Mouse (Mus musculus) right cerebral cortex, adult 18-20 months (tissue): Measurements from ENCODE around the gene Myadm.
A peak's percentile ranks its signal among the peaks of the same experiment; 100 is the strongest.
"Not testable (repeated sequence)": the region's sequence is repeated elsewhere in the genome, so short reads cannot be mapped to it uniquely, and the experiment has no call there.

ENCODE experiments used
- DNase-seq: peaks from one replicate; pipeline ENCODE4 v3.0.0; 2022; ENCODE audit warnings: mixed read lengths

The Myadm gene

DNA sequence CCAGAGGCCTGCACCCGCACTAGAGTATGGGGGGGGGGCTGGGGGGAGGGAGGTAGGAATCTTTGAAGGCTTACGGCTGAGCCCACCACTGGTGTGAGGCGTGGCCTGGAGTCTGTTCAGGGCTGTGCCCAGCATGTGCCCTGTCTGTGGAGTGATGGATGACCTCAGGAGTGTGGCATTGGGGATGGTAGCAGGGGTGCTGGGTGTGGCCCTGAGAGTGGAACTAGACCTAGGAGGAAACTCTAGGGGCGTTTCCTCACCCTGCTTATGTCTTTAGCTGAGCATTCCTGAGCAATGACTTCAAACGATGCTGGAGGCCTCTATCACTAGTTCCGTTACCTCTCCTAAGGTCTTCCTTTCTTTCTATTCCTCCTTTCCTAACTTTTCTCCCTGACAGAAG, 2.3 kb downstream of the Myadm start:
- DNase-seq, result no peak

DNA sequence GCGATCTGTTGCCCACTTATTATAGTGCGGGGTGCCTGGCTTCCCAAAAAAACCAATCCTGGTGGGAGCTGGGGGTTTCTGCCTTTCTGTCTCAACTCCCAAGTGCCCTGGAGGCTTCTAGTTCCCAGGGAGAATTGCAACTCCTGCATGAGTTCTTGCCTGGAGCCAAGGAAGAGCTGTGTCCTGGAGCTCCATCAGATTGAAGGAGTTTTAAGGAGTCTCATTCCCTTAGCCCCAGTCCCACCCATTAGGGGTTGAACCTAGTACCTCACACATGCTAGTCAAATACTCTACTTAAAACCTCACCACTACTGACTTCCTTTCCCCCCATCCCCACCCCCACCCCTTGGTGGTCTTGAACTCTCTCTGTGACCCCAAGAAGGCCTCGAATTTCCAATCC, 2.9 kb downstream of the Myadm start:
- DNase-seq, result no peak

DNA sequence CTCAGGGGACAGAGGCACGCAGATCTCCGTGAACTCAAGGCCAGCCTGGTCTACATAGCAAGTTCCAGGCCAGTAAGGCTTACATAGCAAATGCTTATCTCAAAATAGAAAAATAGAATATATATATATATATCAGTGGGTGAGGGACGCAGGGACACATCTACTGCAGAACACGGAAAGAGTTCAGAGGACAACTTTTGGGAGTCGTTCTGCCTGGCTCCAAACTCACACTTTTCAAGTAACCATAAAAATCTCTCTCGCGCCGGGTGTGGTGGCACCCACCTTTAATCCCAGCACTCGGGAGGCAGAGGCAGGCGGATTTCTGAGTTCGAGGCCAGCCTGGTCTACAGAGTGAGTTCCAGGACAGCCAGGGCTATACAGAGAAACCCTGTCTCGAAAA, 3.4 kb downstream of the Myadm start:
- DNase-seq, result not testable (repeated sequence)

DNA sequence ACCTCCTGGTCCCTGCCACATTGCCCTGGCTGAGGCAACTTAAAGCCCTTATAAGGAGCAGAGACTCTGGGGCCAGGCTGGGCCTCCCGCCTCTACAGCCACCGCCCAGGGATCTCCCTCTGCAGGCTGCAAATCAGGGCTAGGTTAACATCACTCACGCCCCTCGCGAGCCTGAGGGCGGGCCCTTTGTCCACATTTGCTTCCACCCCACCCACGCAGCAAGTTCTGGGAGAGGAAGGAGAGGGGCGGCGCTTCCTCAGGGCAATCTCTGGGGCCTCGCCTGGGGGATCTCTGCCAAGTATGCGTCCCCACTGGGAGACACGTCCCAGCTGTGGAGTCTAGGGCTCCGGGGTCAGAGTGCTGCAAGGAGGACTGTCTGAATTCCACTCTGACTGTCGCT, 3.9 kb downstream of the Myadm start:
- DNase-seq, result peak; percentile 30

DNA sequence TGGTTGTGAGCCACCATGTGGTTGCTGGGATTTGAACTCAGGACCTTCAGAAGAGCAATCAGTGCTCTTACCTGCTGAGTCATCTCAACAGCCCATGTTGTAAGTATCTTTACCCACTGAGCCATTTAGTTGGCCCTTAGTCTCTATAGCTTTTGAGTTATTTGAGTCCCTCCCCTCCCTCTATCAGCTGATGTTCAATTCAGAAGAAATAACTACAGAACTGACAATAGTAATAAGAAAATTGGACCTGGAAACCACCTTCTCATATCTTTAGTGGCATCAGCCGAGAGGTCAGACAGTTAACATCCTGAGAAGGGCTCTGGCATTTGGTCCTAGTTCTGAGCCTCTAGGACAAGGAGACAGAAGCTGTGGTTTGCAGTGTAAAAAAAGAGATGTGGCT, 5.9 kb downstream of the Myadm start:
- DNase-seq, result no peak

DNA sequence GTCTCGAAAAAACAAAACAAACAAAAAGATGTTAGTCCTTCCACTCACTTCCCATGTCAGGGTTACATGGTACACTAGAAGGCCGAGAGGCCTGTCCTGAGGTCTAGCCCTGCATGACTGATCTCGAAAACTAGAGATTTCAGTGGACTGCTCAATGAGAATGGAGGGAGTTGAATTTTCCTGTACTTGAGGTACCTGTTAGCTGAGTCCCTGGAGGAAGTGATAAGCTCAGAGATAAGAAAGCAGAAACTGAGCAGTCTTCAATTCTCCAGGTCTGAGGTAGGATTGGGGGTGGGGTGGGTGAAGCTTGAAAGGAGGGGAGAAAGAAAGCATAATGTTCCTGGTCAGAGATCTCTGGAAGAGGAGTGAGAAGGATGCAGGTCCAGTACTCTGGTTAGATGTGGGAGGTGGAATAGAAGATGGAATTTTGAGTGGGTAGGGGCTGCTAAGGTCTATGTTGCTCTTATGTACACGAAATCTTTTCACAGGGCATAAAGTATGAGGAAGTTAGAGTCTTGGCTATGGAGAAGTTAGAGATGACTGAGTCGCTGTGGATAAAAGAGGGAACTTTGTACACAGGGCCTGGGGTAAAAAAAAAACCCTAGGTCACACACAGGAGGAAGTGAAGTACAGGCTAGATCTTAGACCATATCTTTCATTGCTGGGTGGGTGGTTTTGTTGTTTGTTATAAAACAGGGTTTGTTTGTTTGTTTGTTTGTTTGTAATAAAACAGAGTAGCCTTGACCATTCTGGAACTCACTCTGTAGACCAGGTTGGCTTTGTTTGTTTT, 6.6 kb downstream of the Myadm start:
- DNase-seq, result no peak

DNA sequence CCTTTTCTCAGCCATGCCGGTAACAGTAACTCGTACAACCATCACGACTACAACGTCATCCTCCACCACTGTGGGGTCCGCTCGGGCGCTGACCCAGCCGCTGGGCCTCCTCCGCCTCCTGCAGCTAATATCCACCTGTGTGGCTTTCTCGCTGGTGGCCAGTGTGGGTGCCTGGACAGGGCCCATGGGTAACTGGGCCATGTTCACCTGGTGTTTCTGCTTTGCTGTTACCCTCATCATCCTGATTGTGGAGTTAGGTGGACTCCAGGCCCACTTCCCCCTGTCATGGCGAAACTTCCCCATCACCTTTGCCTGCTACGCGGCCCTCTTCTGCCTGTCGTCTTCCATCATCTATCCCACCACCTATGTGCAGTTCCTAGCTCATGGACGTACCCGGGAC, 7.8 kb downstream of the Myadm start:
- no peak for DNase-seq

DNA sequence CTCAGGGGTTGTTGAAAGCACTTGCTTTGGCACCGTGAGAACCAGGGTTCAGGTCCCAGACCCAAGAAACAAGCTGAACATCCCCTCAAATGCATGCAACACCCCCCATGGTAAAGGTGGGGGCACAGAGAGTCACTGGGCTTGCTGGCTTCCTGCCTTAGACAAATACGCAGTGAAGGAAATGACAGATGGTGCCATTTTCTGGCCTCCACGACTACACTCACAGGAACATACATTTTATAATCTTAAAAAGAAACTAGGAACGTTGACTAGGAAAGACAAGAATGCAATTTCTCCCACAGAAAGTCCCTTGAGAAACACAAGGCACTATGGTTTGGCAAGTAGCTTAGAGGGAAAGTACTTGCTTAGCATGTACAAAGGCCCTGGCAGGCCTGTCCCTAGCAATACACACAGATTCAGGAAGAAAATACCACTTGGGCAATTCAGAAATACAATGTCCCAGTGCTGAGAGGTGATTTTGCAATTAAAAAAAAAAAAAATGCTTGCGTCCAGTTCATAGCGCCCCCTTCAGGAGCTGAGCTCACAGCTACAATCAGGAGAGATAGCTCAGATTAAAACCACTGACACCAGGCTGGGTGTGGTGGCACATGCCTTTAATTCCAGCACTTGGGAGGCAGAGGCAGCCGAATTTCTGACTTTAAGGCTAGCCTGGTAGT, 11.2 kb downstream of the Myadm start:
- peak; percentile 38 for DNase-seq

DNA sequence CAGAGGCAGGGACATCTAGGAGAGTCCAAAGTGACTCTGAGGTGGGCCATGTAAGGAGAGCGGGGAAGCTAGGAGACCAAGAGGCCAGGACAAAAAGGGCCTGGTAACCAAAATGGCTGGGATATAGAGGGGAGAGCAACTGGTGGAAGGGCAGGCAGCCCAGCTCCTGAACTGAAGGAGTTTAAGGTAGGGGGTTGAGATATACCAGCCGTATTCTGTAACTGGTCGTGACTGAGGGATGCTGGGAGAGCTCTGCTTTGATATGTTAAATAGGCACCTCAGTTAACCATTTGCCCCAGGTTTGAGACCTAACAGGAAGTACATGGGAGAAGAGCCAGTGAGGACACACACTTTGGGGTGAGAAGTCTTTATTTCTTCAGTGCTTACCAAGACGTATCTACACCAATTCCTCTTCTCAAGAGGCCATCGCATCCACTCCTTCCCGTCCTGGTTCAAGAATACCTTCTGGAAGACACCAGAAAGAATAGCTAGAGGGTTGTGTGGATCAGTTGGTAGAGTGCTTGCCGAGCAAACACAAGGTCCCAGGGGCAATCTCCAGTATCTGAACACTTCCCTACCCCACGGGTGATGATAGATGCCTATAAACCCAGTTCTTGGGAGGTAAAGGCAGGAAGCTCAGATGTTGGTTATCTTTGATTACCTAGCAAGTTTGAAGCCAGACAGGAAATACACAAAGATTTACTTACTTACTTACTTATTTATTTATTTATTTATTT, 12.2 kb downstream of the Myadm start:
- DNase-seq, result no peak

DNA sequence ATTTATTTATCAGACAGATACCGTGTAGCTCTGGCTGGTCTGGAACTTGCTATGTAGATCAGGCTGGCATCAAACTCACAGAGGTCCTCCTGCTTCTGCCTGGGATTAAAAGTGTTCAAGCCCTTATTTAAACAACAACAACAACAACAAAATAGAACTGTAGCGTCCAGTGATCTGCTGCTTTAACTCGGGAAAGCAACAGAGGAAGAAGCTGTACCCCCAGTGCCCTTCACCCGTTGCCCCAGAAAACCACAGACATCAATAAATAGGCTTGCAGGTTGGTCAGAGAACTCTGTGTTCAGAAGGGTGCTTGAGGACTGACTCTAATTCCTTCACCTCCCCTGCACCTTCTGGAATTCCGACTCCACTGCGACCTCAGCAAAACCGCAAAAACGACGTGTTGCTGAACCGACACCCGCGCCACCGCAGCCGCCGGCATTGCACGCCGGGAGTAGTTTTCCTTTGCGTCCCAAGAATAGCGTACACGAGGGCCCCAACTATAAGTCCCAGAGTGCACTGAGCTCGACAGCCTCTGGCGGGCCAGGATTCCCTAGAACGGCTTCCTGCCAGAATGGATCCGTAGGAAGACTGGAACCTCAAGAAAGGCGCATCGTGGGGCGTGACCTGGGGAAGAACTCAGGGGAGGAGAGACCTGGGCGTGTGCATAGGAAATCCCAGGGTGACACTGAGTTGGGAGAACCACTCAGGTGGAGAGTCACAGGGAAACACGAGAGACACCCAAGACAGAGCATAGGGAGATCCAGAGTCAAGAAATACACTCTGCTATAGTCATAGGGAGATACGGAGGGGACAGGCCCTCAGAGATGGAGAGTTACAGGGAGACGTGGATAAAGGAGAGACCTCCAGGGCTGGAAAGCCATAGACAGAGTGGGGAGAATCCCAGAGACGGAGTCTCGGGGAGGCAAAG, 13.0 kb downstream of the Myadm start:
- DNase-seq, result peak; percentile 65

DNA sequence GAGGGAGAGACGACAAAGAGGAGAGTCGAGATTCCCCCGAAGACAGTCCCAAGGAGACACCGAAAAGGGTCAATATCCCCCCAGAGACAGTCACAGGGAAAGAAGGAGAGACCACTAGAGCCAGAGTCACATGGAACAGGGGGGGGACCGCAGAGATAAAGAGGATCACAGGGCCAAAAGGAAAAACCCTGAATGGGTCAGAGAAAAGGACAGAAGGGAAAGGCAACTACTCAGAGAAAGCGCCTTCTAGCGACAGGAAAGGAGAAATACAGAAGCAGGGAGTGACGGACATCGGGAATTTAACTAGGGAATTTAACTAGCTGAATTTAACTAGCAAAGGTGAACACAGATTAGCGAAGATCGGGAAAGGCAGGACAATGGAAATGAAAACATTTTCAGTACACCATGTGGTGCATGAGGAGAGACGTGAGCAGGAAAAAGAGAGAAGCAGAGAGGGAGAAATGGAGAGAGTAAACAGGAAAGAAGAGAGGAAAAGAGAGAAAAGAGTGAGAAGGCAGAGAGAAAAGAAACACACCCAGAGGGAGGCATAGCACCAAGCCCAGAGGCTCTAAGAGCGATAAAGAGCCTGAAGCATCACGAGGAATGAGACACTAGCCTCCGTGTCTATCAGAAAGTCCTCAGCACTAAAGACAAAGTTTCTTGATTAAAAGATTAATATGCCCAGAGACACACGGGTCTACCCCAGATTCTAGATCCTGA, 13.8 kb downstream of the Myadm start:
- DNase-seq, result no peak

DNA sequence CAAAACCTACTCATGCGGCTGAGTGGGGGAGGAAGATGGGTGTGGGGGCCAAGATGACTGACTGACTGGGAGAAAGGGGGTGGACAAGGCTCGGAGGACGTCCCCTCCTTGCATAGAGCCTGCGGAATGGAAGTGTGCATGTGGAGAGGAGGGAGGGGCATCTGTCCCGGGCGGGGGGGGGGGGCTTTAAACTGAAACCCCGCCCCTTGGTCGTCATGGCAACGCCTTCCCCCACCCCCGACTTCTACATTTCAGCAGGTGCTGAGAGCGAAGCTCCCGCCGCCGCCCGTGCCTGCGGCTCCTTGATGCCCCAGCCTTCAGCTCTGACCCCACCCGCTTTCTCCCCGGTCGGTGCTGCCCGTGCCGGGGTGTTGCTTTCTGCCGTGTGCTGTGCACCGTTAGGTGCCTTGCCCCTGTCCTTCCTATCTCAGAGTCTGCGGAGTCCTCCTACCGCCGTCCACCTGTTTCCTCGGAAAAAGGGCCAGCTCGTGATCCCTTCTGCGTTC, 14.4 kb downstream of the Myadm start:
- peak; percentile 64 for DNase-seq

DNA sequence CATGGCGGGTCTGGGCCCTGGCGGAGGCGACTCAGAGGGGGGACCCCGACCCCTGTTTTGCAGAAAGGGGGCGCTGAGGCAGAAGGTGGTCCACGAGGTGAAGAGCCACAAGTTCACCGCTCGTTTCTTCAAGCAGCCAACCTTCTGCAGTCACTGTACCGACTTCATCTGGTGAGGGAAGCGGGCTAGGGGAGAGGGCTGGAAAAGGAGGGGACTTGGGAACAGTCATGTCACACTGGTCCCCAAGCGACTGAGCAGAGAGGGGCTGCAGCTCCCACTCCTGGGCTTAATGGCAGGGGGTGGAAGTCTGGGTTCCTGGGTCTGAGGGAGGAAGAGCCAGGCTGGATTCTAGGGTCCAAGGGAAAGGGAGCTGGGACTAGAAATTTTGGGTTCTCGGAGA, 14.9 kb downstream of the Myadm start:
- DNase-seq, result peak; percentile 23

DNA sequence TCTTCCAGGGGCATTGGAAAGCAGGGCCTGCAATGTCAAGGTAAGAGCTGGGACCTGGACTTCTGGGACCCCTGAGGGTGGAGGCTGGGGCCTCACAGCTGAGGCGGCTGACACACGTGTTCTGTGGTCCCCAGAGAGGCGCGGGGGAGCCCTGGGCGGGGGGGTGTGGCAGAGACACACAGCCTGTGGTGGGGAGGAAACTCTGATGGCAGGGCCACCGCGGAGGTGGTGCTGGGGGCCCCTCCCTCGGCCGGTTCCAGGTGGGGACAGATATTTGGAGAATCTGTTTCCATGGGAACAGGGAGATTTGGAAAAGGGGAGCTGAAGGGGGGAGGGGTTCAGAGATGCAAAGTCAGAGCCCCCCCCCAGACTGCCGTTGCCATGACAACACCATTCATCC, 15.4 kb downstream of the Myadm start:
- peak; percentile 63 for DNase-seq

DNA sequence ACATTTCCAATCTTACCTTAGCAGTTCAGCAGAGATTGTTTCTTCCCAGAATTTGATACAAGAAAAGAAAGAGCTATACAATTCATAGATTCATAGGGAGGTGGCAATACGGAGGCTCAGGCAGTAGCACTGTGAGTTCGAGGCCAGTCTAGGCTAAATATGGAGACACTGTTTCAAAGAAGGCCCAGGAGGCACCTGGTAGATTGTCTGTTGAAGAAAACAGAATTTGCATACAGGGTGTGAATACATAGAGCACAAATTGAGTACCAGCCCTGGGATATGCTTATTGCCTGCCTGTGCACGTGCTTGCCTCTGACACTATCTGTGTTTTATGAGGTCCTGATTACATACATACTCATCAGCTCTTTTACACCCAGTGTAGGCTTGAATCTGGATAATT, 17.5 kb downstream of the Myadm start:
- no peak for DNase-seq

DNA sequence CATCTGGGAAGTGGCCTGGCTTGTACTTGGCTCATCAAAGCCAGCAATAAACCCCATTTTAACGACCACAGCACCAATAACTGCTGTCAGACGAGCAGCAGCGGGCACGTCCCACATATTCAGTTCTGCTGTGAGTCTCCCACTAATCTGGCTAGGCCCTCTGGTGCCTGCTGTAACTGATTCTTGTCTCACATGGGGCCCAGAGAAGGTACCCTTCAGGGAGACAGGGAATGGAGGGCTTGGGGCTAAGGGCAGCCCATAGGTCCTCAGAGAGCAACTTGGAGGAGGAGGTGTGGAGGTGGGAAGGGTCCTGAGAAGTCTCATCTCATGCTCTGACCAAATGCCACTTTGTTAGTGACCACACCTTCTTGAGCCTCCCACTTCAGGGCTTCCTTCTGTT, 19.8 kb downstream of the Myadm start:
- no peak for DNase-seq

DNA sequence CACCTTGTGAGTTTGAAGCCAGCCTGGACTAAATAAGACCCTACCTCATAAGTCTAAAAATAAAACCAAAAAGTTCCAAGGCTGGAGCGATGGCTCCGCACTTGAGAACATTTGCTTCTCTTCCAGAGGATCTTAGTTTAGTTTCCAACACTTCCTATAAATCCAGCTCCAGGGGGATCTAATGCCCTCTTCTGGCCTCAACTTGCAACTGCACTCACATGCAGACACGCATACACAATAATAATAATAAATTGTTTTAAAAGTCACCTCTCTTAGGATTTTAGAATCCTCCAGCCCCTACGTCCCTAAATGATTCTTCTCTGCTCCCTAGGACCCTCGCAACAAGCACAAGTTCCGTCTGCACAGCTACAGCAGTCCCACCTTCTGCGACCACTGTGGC, 21.4 kb downstream of the Myadm start:
- no peak for DNase-seq

DNA sequence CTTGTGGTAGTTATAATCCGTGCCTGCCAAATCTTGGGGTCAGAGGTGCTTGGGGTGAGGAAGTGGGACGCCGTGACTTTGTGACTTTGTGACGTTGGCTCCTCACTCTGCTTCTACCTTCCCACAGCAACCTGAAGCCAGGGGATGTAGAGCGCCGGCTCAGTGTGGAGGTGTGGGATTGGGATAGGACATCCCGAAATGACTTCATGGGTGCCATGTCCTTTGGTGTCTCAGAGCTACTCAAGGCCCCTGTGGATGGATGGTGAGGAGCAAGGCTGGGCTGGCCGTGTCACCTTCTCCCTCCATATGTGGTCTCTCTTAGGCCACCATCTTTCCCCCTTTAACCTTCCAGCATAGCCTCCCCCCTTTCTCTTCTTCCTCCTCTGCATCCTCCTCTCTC, 24.7 kb downstream of the Myadm start:
- no peak for DNase-seq

DNA sequence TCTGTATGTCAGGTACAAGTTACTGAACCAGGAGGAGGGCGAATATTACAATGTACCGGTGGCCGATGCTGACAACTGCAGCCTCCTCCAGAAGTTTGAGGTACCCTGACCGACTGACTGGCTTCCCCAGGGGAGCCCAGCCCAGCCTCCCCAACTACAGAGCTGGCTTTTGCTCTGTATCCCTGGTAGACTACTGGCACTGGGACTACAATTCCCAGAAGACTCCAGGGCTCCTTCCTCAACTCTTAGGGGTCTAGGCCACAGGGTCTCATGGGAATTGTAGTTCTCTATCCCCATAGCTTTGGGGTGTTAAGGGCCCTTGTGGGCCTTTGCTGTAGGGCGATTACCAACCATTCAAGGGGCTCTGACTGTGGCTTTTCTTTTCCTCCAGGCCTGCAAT, 25.2 kb downstream of the Myadm start:
- no peak for DNase-seq

DNA sequence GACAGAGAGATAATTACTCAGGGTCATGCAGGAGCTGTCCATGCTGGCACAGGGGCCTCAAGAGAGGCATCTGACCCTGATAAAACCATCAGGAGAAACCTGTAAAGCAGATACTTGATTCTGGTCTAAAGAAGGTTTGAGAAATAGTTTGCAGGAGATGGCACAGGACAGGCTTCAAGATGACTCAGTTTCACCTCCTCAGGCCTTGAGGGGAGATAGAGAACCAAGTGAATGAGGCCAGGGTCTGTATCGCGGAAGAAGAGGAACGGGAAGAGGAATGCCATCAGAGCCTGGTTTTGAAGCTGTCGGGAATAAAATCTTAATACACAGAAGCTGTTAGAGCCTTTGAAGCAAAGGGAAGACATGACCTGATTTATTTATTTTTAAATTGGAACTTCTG, 28.8 kb downstream of the Myadm start:
- no peak for DNase-seq

DNA sequence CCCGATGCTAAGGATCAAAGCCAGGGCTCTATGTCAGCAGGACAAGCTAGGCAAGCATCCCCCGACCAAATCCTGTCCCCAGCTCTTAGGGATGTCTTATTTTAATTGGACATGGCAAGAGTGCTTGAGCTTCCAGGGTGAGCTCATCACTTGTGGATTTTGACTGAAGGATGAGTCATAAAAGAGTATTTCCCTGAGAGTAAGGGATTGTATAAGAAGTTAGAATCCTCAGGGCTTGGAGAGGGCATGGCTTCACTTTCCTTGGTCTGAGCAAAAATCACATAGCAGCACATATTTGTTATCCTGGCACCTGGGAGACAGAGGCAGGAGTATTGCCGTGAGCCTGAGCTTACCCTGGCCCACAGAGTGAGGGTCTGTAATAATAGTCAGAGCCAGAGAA, 32.0 kb downstream of the Myadm start:
- DNase-seq, result no peak

DNA sequence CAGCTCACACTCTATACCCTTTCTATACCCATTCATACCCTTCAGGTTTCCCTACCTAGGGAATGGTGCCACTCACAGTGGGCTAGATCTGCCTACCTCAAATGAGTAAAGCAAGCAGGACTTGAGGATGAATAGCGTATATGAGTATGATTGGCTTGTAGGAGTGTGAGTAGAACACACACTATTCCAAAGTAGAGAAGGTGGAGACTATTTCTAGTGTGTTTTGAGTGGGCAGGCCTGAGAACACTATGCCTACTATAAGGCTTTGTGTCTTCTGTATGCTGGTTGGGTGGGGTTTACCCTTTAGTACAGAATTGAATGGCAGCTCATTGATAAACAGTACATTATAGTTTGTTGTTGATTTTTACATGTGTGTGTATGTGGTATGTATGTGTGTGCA, 34.9 kb downstream of the Myadm start:
- no peak for DNase-seq
